Mouse (Mus musculus) erythroblast, embryonic 14.5 days (primary cell): Measurements from ENCODE around the gene Iars.

Source experiments
- GATA1 ChIP-seq: IDR thresholded peaks from 2 replicates; pipeline ENCODE4 v1.6.1; 2012; ENCODE audit warnings: low read length, inconsistent platforms, mixed read lengths
- TAL1 ChIP-seq: IDR thresholded peaks from 3 replicates; pipeline ENCODE4 v1.6.1; 2012; ENCODE audit warnings: low read length, inconsistent platforms, mixed read lengths

GRCm38 (mm10) chr13:49639965-49640364, 41.9 kb upstream of the Iars start:
- TF ChIP-seq TAL1 = no peak
- TF ChIP-seq GATA1 = no peak
